ENCODE assay signal across 12 mouse cellular contexts in genomic region chr9:115548722-115549349, GRCm38 (mm10).
DNase-seq lines count a peak whose midpoint lies in the region; ATAC-seq lines count a peak whose summit lies in the region.
"Had no signal": no experiment of that assay in that cellular context is flagged by ENCODE, and none has a peak within 500 bp of the region (broad histone marks: within the 10 kb centered on the region; RNA-seq: fewer than 3 reads in every experiment).

No protein-coding gene starts in this region.

- no peaks in the 10 kb centered on the region for H3K9me3 ChIP-seq in embryonic facial prominence, embryonic 14.5 days (ENCODE audit: control insufficient read depth, low read length)
- H3K9me3 ChIP-seq in stomach, embryonic 15.5 days: no peaks in the 10 kb centered on the region
- H3K9me3 ChIP-seq: neural tube, embryonic 13.5 days had no signal

- H3K27ac ChIP-seq in embryonic facial prominence, embryonic 14.5 days (replicated peaks; ENCODE audit: low read depth, low read length): no peak overlapping the region
- H3K27ac ChIP-seq in stomach, embryonic 15.5 days: no peak overlapping the region
- H3K27ac ChIP-seq: neural tube, embryonic 13.5 days had no signal

- WGBS in embryonic facial prominence, embryonic 14.5 days: 53% methylated on average over 8 of the region's 8 CpGs
- WGBS in stomach, embryonic 15.5 days: 54% methylated on average over 8 of the region's 8 CpGs

- DNase-seq in lung, adult 18-20 months: peak; percentile 19 to 42
- DNase-seq in lung, postnatal 25 days (ENCODE audit: low spot score): no peak
- DNase-seq in embryonic facial prominence, embryonic 14.5 days (ENCODE audit: low spot score): no peak
- peak; percentile 3 to 9 for DNase-seq in kidney, postnatal 36 days
- DNase-seq in gastrocnemius, postnatal 14 days: no peak
- no peak for DNase-seq in layer of hippocampus, postnatal 10 days (ENCODE audit: low spot score in 2 of 2)
- DNase-seq in cerebellum, adult 18-20 months: no peak
- DNase-seq: gastrocnemius, postnatal 36 days; left cerebral cortex, postnatal 4 days; thymus, postnatal 4 days had no signal

- peak; percentile 44; the same call in 1 of the 2 replicates for ATAC-seq in embryonic facial prominence, embryonic 14.5 days (ENCODE audit: low read depth)
- ATAC-seq in stomach, embryonic 15.5 days (ENCODE audit: insufficient read depth, low FRiP score, low read depth): peak; percentile 75

- H3K4me3 ChIP-seq in embryonic facial prominence, embryonic 14.5 days (ENCODE audit: low read depth, low read length): no peak overlapping the region
- no peak overlapping the region for H3K4me3 ChIP-seq in stomach, embryonic 15.5 days (replicated peaks)
- H3K4me3 ChIP-seq: neural tube, embryonic 13.5 days had no signal

- no peaks in the 10 kb centered on the region for H3K27me3 ChIP-seq in embryonic facial prominence, embryonic 14.5 days (replicated peaks; ENCODE audit: control insufficient read depth, insufficient read depth, low read length)
- no peaks in the 10 kb centered on the region for H3K27me3 ChIP-seq in stomach, embryonic 15.5 days (replicated peaks)
- H3K27me3 ChIP-seq: neural tube, embryonic 13.5 days had no signal

- no peaks in the 10 kb centered on the region for H3K36me3 ChIP-seq in embryonic facial prominence, embryonic 14.5 days (ENCODE audit: control insufficient read depth, insufficient read depth, low read length)
- H3K36me3 ChIP-seq in stomach, embryonic 15.5 days: no peaks in the 10 kb centered on the region
- H3K36me3 ChIP-seq: neural tube, embryonic 13.5 days had no signal

- H3K4me2 ChIP-seq in embryonic facial prominence, embryonic 14.5 days (ENCODE audit: low read depth, low read length): no peak overlapping the region
- 0 out of 2 replicates have a peak overlapping the region, but pooled peaks have one; percentile 21 for H3K4me2 ChIP-seq in stomach, embryonic 15.5 days
- H3K4me2 ChIP-seq: neural tube, embryonic 13.5 days had no signal

- H3K4me1 ChIP-seq in embryonic facial prominence, embryonic 14.5 days (ENCODE audit: control insufficient read depth, insufficient read depth, low read length): peaks cover 18% of the 10 kb centered on the region
- peaks cover 5% of the 10 kb centered on the region for H3K4me1 ChIP-seq in stomach, embryonic 15.5 days

- intact Hi-C loops in gastrocnemius, postnatal 14 days (cut with DNase I; ENCODE audit: low total_unique reads): no loop called here

- H3K9ac ChIP-seq in embryonic facial prominence, embryonic 14.5 days (ENCODE audit: low read depth, low read length): no peak overlapping the region
- H3K9ac ChIP-seq in stomach, embryonic 15.5 days: no peak overlapping the region
- H3K9ac ChIP-seq: neural tube, embryonic 13.5 days had no signal

Comparison
In these comparisons a context has a peak if more than half of its experiments do, and no peak if none do; other contexts are left out.
1. DNase-seq: peak in lung, adult 18-20 months (2 of 2) and kidney, postnatal 36 days (2 of 2); none in lung, postnatal 25 days (single experiment), embryonic facial prominence, embryonic 14.5 days (single experiment), gastrocnemius, postnatal 14 days (single experiment), layer of hippocampus, postnatal 10 days (0 of 2) and cerebellum, adult 18-20 months (0 of 2).